Mouse (Mus musculus) forebrain, postnatal 0 days (tissue): ENCODE results near the gene Mgst3. TPM values are rescaled to one million over a fixed set of nuclear protein-coding genes. Genes with fewer than 3 reads are reported as not detected.

Source experiments
- ATAC-seq: fragments of 200-750 bp; cut with Nextera tagmentation; 2 replicates; pipeline ENCODE4 v1.8.0; 2017; ENCODE audit warnings: mild to moderate bottlenecking, moderate library complexity
- DNase-seq: peaks from one replicate; pipeline ENCODE4 v3.0.0-alpha.2; 2015
- H3K27ac ChIP-seq: fragments of 300-500 bp; sonication (generic); 2 replicates; pipeline ENCODE4 v1.5.1; 2014; ENCODE audit warnings: low read depth, mild to moderate bottlenecking, antibody characterized with exemption, low read length, moderate library complexity, mixed read lengths
- H3K27me3 ChIP-seq: fragments of 300-500 bp; sonication (generic); 2 replicates; pipeline ENCODE4 v1.6.1; 2014; ENCODE audit warnings: mild to moderate bottlenecking, low read length, mixed read lengths; ENCODE audit not compliant: insufficient read depth
- H3K36me3 ChIP-seq: fragments of 300-500 bp; sonication (generic); 2 replicates; pipeline ENCODE4 v1.6.1; 2014; ENCODE audit warnings: mild to moderate bottlenecking, moderate library complexity; ENCODE audit not compliant: insufficient read depth
- H3K4me1 ChIP-seq: fragments of 300-500 bp; sonication (generic); 2 replicates; pipeline ENCODE4 v1.6.1; 2014; ENCODE audit warnings: antibody characterized with exemption; ENCODE audit not compliant: insufficient read depth
- H3K4me2 ChIP-seq: fragments of 300-500 bp; sonication (generic); 2 replicates; pipeline ENCODE4 v1.6.1; 2014; ENCODE audit warnings: low read depth, mild to moderate bottlenecking, moderate library complexity
- H3K4me3 ChIP-seq: fragments of 300-500 bp; sonication (generic); 2 replicates; pipeline ENCODE4 v1.5.1; 2014; ENCODE audit warnings: low read depth, low read length, mixed read lengths
- H3K9ac ChIP-seq: fragments of 300-500 bp; sonication (generic); 2 replicates; pipeline ENCODE4 v1.6.1; 2014; ENCODE audit warnings: mild to moderate bottlenecking
- H3K9me3 ChIP-seq: fragments of 300-500 bp; sonication (generic); 2 replicates; pipeline ENCODE4 v1.6.1; 2016; ENCODE audit warnings: low read length
- CTCF ChIP-seq: sonication (generic); IDR thresholded peaks from 2 replicates; pipeline ENCODE4 v1.5.1; 2016; ENCODE audit warnings: antibody characterized with exemption, control low read depth, low read depth
- WGBS: fragments of 180-500 bp; shearing (Covaris S2); extraction: QIAGEN DNeasy Blood & Tissue Kit; methylation state at CpG from one replicate; pipeline ENCODE4 v1.1.7; 2014; 5-methylcytosine and 5-hydroxymethylcytosine counted together
- polyA plus RNA-seq: library from polyadenylated mRNA; unstranded; fragments of >200 nt; fragmentation: Nextera tagmentation; extraction: Ambion mirVana; gene quantifications from 2 replicates; pipeline ENCODE4 v1.2.1, GENCODE M21; 2015
- total RNA-seq: library from RNA; depleted of rRNA; stranded (reverse); fragments of >200 nt; gene quantifications from 2 replicates; pipeline ENCODE4 v1.2.3, GENCODE M21; 2014

Mgst3 gene
- total and polyA plus RNA-seq, 2 experiments from 2014 or later = 192 to 243 TPM

DNA sequence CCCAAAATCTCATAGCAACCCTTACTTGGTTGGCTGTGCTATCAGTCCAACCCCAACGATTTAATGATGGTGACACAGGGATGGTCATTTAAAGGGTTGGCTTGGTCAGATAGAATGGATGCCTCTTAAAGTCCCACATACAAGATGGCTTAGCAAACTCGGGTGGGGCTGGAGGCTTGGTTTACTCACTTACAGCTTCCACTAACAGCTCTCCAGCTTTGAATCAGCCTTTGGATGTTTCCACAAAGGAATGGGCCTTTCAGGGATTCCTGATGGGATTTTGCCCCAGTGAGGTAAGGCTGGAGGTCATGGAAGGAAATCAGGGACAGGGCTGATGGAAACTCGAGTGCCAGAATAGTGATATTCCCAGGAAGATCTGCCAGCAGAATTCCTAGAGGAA lies 5.8 kb downstream of the Mgst3 start:
- Histone ChIP-seq H3K9ac (no peak overlapping the region), H3K4me2 (no peak overlapping the region), H3K9me3 (no peaks in the 10 kb centered on the region), H3K4me3 (no peak overlapping the region), H3K27ac (no peak overlapping the region), H3K36me3 (no peaks in the 10 kb centered on the region), H3K27me3 (no peaks in the 10 kb centered on the region), H3K4me1 (no peaks in the 10 kb centered on the region)
- no peak for DNase-seq
- no peak for TF ChIP-seq CTCF
- WGBS = 82% methylated on average over 3 of the region's 3 CpGs
- ATAC-seq = no peak

DNA sequence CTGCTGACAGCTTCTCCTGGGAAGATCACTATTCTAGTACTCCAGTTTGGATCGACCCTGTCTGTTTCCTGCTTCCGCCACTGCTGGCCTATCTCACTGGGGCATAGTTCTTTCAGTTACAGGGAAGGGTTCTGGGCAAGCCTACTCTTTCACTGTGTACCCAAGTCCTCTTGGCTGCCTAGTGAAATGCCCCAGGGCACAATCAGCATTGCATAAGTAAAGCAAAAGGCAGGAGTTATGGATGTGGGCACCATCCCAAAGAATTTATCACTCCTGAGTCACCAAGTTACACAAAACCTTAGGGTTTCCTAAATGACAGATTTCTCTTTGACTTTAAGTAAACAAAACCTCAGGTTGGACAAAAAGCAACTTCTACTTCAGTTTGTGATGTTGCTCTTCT lies 6.3 kb downstream of the Mgst3 start:
- WGBS = 95% methylated on average over 2 of the region's 2 CpGs
- H3K27ac ChIP-seq = no peak overlapping the region
- H3K4me3 ChIP-seq = no peak overlapping the region
- H3K4me2 ChIP-seq = no peak overlapping the region
- DNase-seq (no peak), ATAC-seq (no peak)
- no peaks in the 10 kb centered on the region for H3K36me3 ChIP-seq
- H3K9me3 ChIP-seq = no peaks in the 10 kb centered on the region
- no peak for TF ChIP-seq CTCF
- no peaks in the 10 kb centered on the region for H3K4me1 ChIP-seq
- no peak overlapping the region for H3K9ac ChIP-seq
- no peaks in the 10 kb centered on the region for H3K27me3 ChIP-seq

DNA sequence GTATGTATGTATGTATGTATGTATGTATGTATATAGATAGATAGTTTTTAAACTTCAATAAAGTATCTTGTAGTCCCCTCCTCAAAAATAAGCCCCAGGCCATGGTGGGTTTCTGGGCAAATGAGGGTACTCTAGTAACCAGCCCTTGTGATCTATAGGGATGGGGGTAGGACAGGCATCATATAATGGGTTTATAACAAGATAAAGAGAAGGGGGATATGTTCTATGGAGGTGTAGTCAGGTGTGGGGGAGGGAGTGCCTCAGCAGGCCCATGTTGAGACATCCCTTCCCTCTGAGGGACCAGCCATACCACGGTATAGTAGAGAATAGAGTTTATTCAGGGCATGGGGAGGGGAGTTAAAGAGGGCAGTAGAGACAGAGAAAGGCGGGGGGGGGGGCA lies 7.2 kb downstream of the Mgst3 start:
- no peaks in the 10 kb centered on the region for H3K36me3 ChIP-seq
- no peak overlapping the region for H3K27ac ChIP-seq
- no peak for TF ChIP-seq CTCF
- no peak overlapping the region for H3K4me3 ChIP-seq
- no peaks in the 10 kb centered on the region for H3K9me3 ChIP-seq
- H3K4me1 ChIP-seq = no peaks in the 10 kb centered on the region
- ATAC-seq (no peak), DNase-seq (no peak)
- H3K27me3 ChIP-seq = no peaks in the 10 kb centered on the region
- no peak overlapping the region for H3K4me2 ChIP-seq
- WGBS = 70% methylated on average over 2 of the region's 2 CpGs
- H3K9ac ChIP-seq = no peak overlapping the region

DNA sequence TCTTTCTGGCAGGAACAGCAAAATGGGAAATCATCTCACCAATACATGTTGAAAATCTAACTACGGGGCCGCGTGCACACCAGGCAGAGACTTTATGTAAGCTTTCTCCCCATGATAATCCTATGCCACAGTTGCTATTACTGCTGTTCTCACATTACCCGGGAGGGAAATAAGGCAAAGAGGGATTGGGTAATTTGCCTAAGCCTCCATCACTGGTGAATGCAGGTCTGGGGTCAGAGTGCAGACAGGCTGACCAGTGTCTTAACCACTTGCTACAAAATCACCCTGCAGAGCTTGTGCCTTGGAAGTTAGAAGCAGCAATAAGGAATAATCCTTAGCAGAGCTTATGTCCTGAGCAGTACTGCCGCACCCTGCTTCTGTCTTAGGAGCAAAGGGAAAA lies 8.0 kb downstream of the Mgst3 start:
- no peak overlapping the region for H3K4me3 ChIP-seq
- H3K27ac ChIP-seq = no peak overlapping the region
- no peak overlapping the region for H3K4me2 ChIP-seq
- DNase-seq (no peak), ATAC-seq (no peak)
- H3K36me3 ChIP-seq = no peaks in the 10 kb centered on the region
- WGBS = 63% methylated on average over 5 of the region's 5 CpGs
- no peaks in the 10 kb centered on the region for H3K27me3 ChIP-seq
- no peak for TF ChIP-seq CTCF
- no peak overlapping the region for H3K9ac ChIP-seq
- no peaks in the 10 kb centered on the region for H3K4me1 ChIP-seq
- no peaks in the 10 kb centered on the region for H3K9me3 ChIP-seq

DNA sequence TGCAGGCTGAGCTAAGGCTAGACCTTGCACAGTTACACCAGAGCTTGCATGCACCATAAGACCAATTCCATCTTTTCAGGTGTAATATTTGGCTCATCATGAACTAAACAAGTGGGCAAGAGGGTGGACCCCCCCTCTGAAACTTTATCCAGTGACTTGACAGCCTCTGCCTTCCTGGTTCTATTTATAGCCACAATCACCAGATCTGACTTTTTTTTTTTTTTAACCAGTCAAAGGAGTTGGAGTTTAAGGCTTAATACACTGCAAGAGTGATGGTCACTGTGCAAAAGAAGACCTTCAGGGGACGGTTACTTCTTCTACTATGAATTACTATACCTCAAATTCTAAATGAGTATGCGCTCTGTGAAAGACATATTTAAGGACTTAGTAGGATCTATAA lies 8.4 kb downstream of the Mgst3 start:
- ATAC-seq = no peak
- Histone ChIP-seq H3K27ac (no peak overlapping the region), H3K9ac (no peak overlapping the region), H3K4me3 (no peak overlapping the region), H3K4me1 (no peaks in the 10 kb centered on the region), H3K9me3 (no peaks in the 10 kb centered on the region), H3K27me3 (no peaks in the 10 kb centered on the region), H3K36me3 (no peaks in the 10 kb centered on the region), H3K4me2 (no peak overlapping the region)
- no peak for TF ChIP-seq CTCF
- 96% methylated on average over 2 of the region's 2 CpGs for WGBS
- no peak for DNase-seq

DNA sequence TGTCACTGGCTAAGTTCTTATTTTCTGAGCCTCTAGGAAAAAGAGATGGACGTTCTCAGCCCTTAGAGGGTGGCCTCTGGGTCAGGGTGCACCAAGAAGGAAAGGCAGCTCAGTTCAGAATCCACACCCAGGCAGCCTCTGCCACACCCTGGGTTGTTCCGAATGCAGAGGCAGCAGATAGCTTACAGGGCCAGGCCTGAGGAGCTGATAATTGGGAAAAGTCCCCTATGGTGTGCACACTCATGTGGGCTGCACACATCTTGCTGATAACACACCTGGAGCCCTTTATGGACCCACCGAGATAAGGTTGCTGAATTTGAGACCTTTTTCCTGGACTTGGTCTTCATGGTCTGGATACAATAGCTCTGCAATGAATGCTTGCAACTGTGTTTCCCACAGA lies 9.5 kb downstream of the Mgst3 start:
- Histone ChIP-seq H3K27me3 (no peaks in the 10 kb centered on the region), H3K9me3 (no peaks in the 10 kb centered on the region), H3K36me3 (no peaks in the 10 kb centered on the region), H3K4me1 (no peaks in the 10 kb centered on the region), H3K9ac (no peak overlapping the region), H3K4me3 (no peak overlapping the region), H3K27ac (no peak overlapping the region), H3K4me2 (no peak overlapping the region)
- DNase-seq = no peak
- WGBS = 79% methylated on average over 3 of the region's 3 CpGs
- no peak for ATAC-seq
- TF ChIP-seq CTCF = no peak

DNA sequence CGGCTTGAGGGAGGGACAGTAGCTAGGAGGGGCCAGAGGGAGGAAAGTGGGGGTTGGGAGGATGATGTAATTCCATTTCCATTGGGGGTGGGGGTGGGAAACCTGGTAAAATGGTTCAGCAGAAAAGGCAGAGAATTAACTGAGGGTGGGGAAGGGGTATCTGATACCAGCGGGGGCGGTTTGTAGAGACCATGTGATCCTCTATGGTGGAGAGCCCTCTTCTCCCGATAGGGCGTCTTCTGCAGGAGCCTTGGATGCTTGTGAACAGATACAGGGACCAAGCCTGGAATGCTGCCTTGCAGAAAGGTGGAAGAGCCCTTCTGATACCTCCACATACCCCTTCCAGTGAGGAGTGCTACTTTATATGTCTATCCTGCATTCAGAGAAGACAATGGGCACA lies 10.5 kb downstream of the Mgst3 start:
- whole genome bisulfite sequencing = 76% methylated on average over 5 of the region's 5 CpGs

DNA sequence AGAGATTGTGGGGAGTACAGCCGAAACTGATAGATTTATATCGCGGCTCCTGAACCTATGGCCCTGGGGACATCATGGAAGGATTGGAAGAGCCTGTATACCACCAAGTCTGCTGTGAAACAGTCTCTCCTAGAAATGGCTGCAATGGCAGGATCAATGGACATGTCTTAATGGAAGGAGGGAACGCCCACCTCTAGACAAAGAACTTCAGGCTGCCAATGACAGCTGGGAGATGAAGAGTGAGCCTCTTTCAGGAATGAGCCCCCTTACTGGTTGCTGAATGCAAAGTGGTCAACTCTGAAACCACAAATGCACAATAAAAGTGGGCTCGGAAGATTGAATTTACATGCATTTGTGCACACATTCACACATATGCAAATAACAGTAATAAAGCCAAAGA lies 10.9 kb downstream of the Mgst3 start:
- no peak for TF ChIP-seq CTCF
- no peaks in the 10 kb centered on the region for H3K27me3 ChIP-seq
- H3K9ac ChIP-seq = no peak overlapping the region
- H3K4me3 ChIP-seq = no peak overlapping the region
- no peak overlapping the region for H3K4me2 ChIP-seq
- DNase-seq (no peak), ATAC-seq (no peak)
- H3K4me1 ChIP-seq = no peaks in the 10 kb centered on the region
- no peaks in the 10 kb centered on the region for H3K36me3 ChIP-seq
- no peak overlapping the region for H3K27ac ChIP-seq
- no peaks in the 10 kb centered on the region for H3K9me3 ChIP-seq
- WGBS = 74% methylated on average over 5 of the region's 5 CpGs

More for the DNA sequence above, 10.5 kb downstream of the Mgst3 start:
- no peaks in the 10 kb centered on the region for H3K9me3 ChIP-seq
- H3K4me2 ChIP-seq = no peak overlapping the region
- no peak overlapping the region for H3K4me3 ChIP-seq
- DNase-seq (no peak), ATAC-seq (no peak)
- no peak overlapping the region for H3K27ac ChIP-seq
- no peaks in the 10 kb centered on the region for H3K27me3 ChIP-seq
- H3K9ac ChIP-seq = no peak overlapping the region
- no peak for TF ChIP-seq CTCF
- H3K36me3 ChIP-seq = no peaks in the 10 kb centered on the region
- no peaks in the 10 kb centered on the region for H3K4me1 ChIP-seq
